Mouse (Mus musculus) retina, postnatal 1 day (tissue): ENCODE data around the gene Ace3.
"Not testable (repeated sequence)": the region's sequence is repeated elsewhere in the genome, so short reads cannot be mapped to it uniquely, and the experiment has no call there.

ENCODE experiments used
- DNase-seq: peaks from one replicate; pipeline ENCODE4 v3.0.0-alpha.2; 2012

The Ace3 gene

DNA sequence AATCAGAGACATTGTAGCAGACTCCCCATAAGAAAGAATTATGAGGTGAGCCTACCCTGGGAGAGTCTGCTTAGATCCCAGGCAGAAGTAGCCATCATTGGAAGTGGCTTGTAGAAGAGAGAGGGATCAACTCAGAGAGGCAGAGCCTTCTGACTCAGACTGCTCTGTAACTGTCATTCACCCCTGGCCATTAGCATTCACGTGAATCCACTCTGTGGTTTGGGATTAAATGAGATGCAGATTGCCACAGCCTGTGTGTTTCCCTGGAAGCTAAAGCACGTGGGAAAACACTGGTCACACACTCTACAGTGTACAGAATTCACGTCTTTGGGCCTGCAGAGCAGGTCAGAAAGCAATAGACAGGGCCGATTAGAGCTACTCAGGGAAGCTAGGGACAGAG lies 10.0 kb upstream of the Ace3 start:
- no peak for DNase-seq

DNA sequence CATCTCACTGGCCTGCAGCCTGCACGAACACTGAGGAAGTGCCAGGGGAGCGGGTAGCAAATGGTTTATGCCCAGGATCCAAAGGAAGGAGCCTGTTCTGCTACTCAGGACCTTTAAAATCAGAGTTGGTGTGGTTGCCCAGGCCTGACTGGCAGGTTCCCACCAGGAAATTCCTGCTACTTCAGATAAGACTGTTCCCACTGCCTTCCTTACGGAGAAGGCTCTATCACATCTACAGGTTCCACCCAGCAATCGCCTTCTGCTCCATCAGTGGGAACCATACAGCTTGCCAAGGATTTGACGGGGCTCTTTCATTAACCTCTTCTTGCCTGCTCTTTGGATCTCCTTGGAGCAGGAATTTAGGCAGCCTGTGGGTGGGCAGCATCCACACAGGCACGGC lies 7.0 kb upstream of the Ace3 start:
- DNase-seq = no peak

- no peak for DNase-seq
Measured at GRCm38 (mm10) chr11:105989446-105989845, 5.0 kb upstream of the Ace3 start.

- DNase-seq = no peak
Measured at GRCm38 (mm10) chr11:105990231-105990630, 4.2 kb upstream of the Ace3 start.

GRCm38 (mm10) chr11:106000062-106000461 lies 5.6 kb downstream of the Ace3 start:
- DNase-seq = no peak

- peak; percentile 55 for DNase-seq
Measured at GRCm38 (mm10) chr11:106001718-106002117, 7.2 kb downstream of the Ace3 start.

- no peak for DNase-seq
Measured at GRCm38 (mm10) chr11:106004576-106004975, 10.1 kb downstream of the Ace3 start.

DNA sequence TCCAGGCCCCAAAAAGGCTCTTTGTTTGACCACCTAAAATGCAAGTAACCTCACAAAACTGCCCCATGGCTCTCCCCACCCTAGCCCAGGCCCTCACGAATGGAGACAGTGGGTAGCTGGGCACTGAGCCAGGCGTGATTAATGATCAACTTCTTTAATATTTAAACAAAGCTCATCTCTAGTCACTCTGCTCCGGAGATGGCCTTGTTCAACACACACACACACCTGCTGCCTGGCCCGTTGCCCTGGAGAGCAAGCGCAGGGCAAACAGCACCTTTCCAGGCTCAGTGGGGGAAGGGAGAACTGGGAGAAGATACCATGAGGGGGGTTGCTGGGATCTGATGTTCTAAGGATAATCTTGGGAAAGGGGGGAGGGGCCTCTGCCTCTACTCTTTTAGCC lies 11.5 kb downstream of the Ace3 start:
- DNase-seq = no peak

DNA sequence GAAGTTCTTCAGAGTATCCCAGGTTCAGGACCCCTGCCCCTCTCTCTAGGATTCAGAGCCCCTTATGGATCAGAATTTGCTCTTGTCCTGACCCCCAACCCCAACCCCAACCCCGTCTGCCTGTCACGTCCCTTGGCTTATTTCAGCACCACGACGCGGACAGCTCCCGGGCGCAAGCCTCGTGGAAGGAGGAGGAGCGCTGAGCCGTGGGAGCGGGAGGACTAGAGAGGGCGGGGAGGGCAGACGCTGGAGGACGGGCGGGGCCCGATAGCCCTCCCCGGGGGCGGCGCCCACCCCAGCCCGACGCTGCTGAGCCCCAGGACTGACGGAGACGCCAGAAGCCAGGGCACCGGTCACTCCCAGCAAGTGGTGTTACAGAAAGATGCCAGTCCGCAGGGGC lies 13.3 kb downstream of the Ace3 start, which contains the start of gene Kcnh6:
Gene Kcnh6, plus strand, starts transcription at position 304 of the 400 bp plus-strand sequence.
- peak; percentile 79 for DNase-seq

DNA sequence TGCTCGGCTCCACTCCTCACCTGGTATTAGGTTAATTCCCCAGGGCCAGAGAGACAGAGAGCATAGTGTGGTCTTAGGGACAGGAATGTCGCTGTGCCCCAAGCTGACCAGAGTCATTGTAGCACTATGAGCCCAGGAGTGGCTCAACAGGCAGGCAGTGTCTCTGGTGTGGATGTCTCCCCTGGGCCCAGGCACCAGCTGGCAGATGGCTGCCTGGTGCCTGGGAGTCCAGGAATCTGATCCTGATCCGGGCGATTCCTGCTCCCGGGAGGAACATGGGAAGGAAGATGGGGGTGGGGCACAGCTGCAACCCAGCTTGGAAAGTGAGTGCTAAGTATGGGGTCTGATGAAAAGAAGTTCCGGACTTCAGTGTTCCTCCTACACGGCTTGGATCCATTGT lies 18.2 kb downstream of the Ace3 start:
- DNase-seq = peak; percentile 31

DNA sequence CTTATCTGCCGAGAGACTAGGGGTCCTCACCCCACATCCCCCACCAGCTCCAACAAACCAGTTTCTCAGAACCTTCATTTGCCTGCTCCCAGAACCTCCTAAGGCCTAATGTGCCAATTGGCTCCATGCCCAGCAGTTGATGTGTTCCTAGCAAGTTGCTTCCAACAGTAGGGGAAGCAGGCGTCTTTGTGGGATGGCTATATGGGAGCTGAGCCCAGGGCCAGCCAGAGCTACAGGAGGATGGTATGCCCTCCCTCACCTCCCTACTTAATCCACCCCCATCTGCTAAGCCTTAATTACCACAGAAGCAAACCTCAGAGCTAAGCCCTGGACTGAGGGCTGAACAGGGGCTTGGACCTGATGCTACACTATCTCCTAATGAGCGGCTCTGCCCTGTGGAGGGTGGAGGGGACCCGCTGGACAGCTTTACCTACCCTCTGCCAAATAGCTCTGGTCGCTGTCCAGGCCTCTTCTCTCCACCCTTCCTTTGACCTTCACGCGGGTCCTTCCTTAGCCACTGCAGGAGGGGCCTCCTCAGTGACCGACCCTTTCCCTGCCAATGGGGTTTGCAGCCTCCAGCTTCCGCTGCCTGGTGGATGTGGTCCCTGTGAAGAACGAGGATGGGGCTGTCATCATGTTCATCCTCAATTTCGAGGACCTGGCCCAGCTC lies 19.2 kb downstream of the Ace3 start:
- peak; percentile 82 for DNase-seq

DNA sequence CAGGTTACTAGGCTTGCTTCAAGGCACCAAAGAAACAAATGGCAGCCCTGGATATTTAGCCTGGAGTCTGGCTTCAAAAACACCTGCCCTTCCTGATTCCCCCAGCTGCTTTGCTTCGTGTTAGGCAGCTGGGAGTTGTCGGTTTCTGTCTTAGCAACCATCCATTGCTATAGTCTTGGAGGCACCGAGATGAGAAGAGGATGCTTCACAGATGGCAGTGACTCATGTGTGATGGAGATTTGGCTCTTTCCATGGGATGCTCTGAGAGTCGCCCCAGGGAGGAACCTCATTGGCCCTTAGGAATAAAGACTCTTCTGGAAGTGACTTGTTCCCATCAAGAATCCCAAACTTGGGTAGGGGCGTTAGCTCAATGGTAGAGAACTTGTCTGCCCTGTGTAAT lies 22.0 kb downstream of the Ace3 start:
- no peak for DNase-seq

- peak; percentile 60 for DNase-seq
Measured at GRCm38 (mm10) chr11:106020051-106020763, 25.7 kb downstream of the Ace3 start.

DNA sequence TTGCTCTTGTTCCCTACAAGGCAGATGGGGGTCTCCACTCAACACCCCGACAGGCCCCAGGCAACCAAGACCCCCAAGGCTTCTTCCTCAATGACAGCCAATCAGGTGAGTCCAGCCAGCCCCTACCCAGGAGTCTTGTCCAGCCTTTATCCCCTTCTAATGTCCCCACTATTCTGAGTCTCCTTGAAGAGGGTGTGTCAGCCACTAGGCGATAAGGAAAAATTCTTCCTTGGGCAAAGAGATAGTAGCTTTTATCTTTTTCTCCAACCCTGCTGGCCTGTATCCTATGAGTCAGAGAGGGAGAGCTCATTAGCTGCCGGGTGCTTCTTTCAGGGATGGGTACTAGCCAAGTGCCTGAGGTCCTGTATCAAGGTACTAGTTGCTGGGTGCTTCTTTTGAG lies 31.3 kb downstream of the Ace3 start:
- no peak for DNase-seq

DNA sequence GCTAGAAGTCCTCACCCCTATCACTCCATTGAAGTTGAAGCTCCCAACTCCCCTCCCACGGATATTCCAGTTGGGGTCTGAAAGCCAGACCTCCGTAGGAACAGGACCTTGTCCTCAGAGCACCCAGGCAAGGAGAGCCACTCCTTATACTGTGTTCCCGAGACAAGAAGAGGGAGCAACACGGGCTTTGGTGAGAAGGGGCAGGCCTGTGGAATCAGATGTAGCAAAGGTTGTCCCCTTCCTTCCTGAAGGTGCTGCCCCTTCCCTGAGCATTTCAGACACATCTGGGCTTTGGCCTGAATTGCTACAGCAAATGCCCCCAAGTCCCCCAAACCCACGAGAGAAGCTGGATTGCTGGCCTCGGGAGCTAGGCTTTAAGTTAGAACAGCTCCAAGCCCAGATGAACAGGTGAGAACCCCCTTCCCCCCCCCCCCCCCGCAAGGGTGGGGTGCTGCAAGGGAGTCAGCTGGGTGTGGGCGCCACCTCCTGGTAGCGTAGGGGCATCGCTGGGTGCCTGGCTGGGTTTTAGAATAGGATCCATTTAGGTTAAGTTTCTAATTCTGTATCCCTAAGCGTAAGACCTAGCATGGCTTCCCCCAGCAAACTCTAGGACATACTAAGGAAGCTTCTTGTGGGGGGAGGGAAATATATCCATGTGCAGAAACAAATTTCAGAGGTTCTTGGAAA lies 32.1 kb downstream of the Ace3 start:
- DNase-seq = peak; percentile 67

- DNase-seq = no peak
Measured at GRCm38 (mm10) chr11:106027607-106028006, 33.1 kb downstream of the Ace3 start.

DNA sequence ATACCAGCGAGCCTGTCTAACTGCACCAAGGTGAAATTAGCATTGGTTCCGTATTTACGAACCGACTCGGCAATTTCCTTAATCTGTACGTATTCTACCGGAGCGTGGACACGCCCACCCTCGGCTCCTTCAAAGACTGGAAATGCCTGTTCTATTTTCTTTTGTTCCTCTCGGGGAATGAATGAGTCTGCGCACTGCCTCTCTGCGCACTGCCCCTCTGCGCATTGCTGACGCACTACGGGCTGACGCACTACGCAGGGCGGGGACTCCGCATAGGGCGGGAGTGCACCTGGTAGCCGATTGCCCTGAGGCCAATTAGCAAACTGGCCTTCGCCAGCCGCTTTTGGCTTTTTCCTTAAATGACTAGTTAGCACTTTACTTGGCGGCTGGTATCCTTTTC lies 37.6 kb downstream of the Ace3 start:
- DNase-seq = not testable (repeated sequence)

DNA sequence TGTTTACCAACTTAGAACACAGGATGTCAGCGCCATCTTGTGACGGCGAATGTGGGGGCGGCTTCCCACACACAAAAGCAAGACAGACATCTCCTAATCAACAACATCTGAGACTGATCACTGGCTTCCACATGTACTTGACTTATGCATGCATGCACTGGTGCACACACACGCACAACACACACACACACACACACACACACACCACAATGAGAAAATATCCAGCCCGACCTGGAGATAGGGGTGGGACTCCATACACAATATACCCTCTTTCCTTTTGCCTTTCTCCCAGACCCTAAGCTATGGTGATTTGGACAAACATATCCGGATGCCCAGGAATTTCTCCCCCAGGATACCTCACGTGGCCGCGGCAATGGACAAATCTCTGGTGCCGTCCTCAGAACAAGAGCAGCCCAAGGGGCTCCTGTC lies 39.0 kb downstream of the Ace3 start:
- peak; percentile 79 for DNase-seq

DNA sequence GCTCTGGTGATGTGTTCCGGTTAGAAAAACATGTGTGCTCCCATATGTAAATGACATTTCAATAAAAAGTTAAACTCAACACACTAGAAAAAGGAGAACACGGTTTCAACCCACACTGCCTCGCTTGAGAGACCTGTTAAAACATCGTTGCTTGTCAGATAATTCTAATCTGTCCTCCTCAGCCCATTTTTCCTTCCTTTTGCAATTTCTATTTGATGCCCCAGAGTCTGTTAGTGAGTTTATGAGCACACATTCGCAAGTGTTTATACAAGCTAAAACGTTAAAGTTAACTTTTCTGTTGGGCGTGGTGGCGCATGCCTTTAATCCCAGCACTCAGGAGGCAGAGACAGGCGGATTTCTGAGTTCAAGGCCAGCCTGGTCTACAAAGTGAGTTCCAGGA lies 40.5 kb downstream of the Ace3 start:
- DNase-seq = no peak

GRCm38 (mm10) chr11:106036548-106037417 lies 42.3 kb downstream of the Ace3 start, which contains the start of gene Dcaf7:
Gene Dcaf7, plus strand, starts transcription at chr11:106036872.
- peak; percentile 99 for DNase-seq

- peak; percentile 86 for DNase-seq
Measured at GRCm38 (mm10) chr11:106037418-106037751, 42.9 kb downstream of the Ace3 start.

GRCm38 (mm10) chr11:106044349-106044748 lies 49.9 kb downstream of the Ace3 start:
- no peak for DNase-seq

DNA sequence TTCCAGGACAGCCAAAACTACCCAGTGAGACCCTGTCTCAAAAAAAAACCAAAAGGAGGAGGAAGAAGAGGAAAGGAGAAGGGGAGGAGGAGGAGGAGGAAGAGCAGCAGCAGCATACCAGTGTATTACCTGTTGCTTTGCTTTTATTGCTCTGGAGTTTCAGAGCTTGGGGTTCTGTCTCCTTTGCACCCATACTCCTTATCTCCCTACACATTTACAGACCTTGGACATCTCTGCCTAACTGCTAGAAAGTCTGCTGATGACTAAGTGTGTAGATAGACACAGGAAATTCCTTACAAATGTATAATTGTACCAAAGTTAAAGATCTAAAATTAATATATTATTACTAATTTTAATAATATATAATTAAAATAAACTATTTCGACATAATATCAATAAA lies 50.8 kb downstream of the Ace3 start:
- no peak for DNase-seq
